Mouse (Mus musculus): ENCODE measurements around the gene Gm13694. TPM values are rescaled to one million over a fixed set of nuclear protein-coding genes. Genes with fewer than 3 reads are reported as not detected.

Gm13694 gene
- polyA plus RNA-seq, 1 experiment from 2014 or later, result not detected

GRCm38 (mm10) chr2:84019519-84020305 is 41.0 kb downstream of the Gm13694 start:
- Histone ChIP-seq H3K9me3 (replicated peaks; ENCODE audit: control insufficient read depth, low read length) (no peaks in the 10 kb centered on the region), H3K36me3 (ENCODE audit: control insufficient read depth, insufficient read depth) (no peaks in the 10 kb centered on the region)

GRCm38 (mm10) chr2:84021930-84022329 is 43.2 kb downstream of the Gm13694 start:
- H3K4me2 ChIP-seq (ENCODE audit: low read depth, low read length), result no peak overlapping the region
- H3K9ac ChIP-seq (ENCODE audit: low read depth, low read length), result no peak overlapping the region
- ATAC-seq (ENCODE audit: low read depth), result no peak
- WGBS (ENCODE audit: insufficient replicate concordance), result 32% methylated on average over 2 of the region's 2 CpGs
- H3K4me3 ChIP-seq (ENCODE audit: low read depth, low read length), result no peak overlapping the region
- H3K4me1 ChIP-seq (ENCODE audit: control insufficient read depth, low read depth, low read length), result peaks cover 8% of the 10 kb centered on the region
- no peaks in the 10 kb centered on the region for H3K36me3 ChIP-seq (ENCODE audit: control insufficient read depth, insufficient read depth)
- no peaks in the 10 kb centered on the region for H3K27me3 ChIP-seq (ENCODE audit: control insufficient read depth, insufficient read depth, low read depth, low read length)
- no peaks in the 10 kb centered on the region for H3K9me3 ChIP-seq (replicated peaks; ENCODE audit: control insufficient read depth, low read length)
- no peak overlapping the region for H3K27ac ChIP-seq (ENCODE audit: low read length)

More at GRCm38 (mm10) chr2:84019519-84020305, 41.0 kb downstream of the Gm13694 start:
- peak; percentile 67 for ATAC-seq (ENCODE audit: low read depth)
- Histone ChIP-seq H3K4me1 (ENCODE audit: control insufficient read depth, low read depth, low read length) (peaks cover 8% of the 10 kb centered on the region), H3K9ac (ENCODE audit: low read depth, low read length) (no peak overlapping the region), H3K27me3 (ENCODE audit: control insufficient read depth, insufficient read depth, low read depth, low read length) (no peaks in the 10 kb centered on the region), H3K27ac (ENCODE audit: low read length) (no peak overlapping the region), H3K4me3 (ENCODE audit: low read depth, low read length) (no peak overlapping the region), H3K4me2 (ENCODE audit: low read depth, low read length) (no peak overlapping the region)
- 22% methylated on average over 8 of the region's 8 CpGs for WGBS (ENCODE audit: insufficient replicate concordance)

- Histone ChIP-seq H3K4me2 (ENCODE audit: low read depth, low read length) (no peak overlapping the region), H3K36me3 (ENCODE audit: control insufficient read depth, insufficient read depth) (no peaks in the 10 kb centered on the region), H3K4me3 (ENCODE audit: low read depth, low read length) (no peak overlapping the region), H3K4me1 (ENCODE audit: control insufficient read depth, low read depth, low read length) (peaks cover 8% of the 10 kb centered on the region), H3K9ac (ENCODE audit: low read depth, low read length) (no peak overlapping the region), H3K9me3 (replicated peaks; ENCODE audit: control insufficient read depth, low read length) (no peaks in the 10 kb centered on the region), H3K27me3 (ENCODE audit: control insufficient read depth, insufficient read depth, low read depth, low read length) (no peaks in the 10 kb centered on the region), H3K27ac (ENCODE audit: low read length) (no peak overlapping the region)
- ATAC-seq (ENCODE audit: low read depth), result no peak
- WGBS (ENCODE audit: insufficient replicate concordance), result 67% methylated on average over 2 of the region's 2 CpGs
Observed at GRCm38 (mm10) chr2:84022905-84023304, 44.2 kb downstream of the Gm13694 start.

- Histone ChIP-seq H3K4me2 (ENCODE audit: low read depth, low read length) (no peak overlapping the region), H3K4me1 (ENCODE audit: control insufficient read depth, low read depth, low read length) (peaks cover 6% of the 10 kb centered on the region), H3K4me3 (ENCODE audit: low read depth, low read length) (no peak overlapping the region), H3K36me3 (ENCODE audit: control insufficient read depth, insufficient read depth) (no peaks in the 10 kb centered on the region), H3K9me3 (replicated peaks; ENCODE audit: control insufficient read depth, low read length) (no peaks in the 10 kb centered on the region), H3K27me3 (ENCODE audit: control insufficient read depth, insufficient read depth, low read depth, low read length) (no peaks in the 10 kb centered on the region), H3K27ac (ENCODE audit: low read length) (no peak overlapping the region), H3K9ac (ENCODE audit: low read depth, low read length) (no peak overlapping the region)
- 74% methylated on average over 2 of the region's 2 CpGs for WGBS (ENCODE audit: insufficient replicate concordance)
- ATAC-seq (ENCODE audit: low read depth), result no peak
Observed at GRCm38 (mm10) chr2:84023319-84023718, 44.6 kb downstream of the Gm13694 start.

- H3K27ac ChIP-seq (ENCODE audit: low read length), result no peak overlapping the region
- no peak overlapping the region for H3K4me3 ChIP-seq (ENCODE audit: low read depth, low read length)
- H3K36me3 ChIP-seq (ENCODE audit: control insufficient read depth, insufficient read depth), result no peaks in the 10 kb centered on the region
- H3K4me1 ChIP-seq (ENCODE audit: control insufficient read depth, low read depth, low read length), result no peaks in the 10 kb centered on the region
- no peak overlapping the region for H3K4me2 ChIP-seq (ENCODE audit: low read depth, low read length)
- no peak overlapping the region for H3K9ac ChIP-seq (ENCODE audit: low read depth, low read length)
- ATAC-seq (ENCODE audit: low read depth), result no peak
- 67% methylated on average over 4 of the region's 4 CpGs for WGBS (ENCODE audit: insufficient replicate concordance)
- H3K9me3 ChIP-seq (replicated peaks; ENCODE audit: control insufficient read depth, low read length), result no peaks in the 10 kb centered on the region
- H3K27me3 ChIP-seq (ENCODE audit: control insufficient read depth, insufficient read depth, low read depth, low read length), result no peaks in the 10 kb centered on the region
Observed at GRCm38 (mm10) chr2:84025217-84025616, 46.5 kb downstream of the Gm13694 start.

Other genes with a start within 250 kb of the Gm13694 start
- 0.28 and 0.33 TPM in 2 replicates for gene Fam171b, start 166.3 kb upstream of the Gm13694 start, polyA plus RNA-seq (2015; fragmentation: Nextera tagmentation; extraction: Ambion mirVana)
- gene Zswim2, start 37.7 kb upstream of the Gm13694 start, polyA plus RNA-seq (2015; fragmentation: Nextera tagmentation; extraction: Ambion mirVana), result not detected in 2 replicates
- gene Gm13698, start 23.2 kb upstream of the Gm13694 start, polyA plus RNA-seq (2015; fragmentation: Nextera tagmentation; extraction: Ambion mirVana), result not detected in 2 replicates
- not detected in 2 replicates for gene Gm13693, start 17.4 kb upstream of the Gm13694 start, polyA plus RNA-seq (2015; fragmentation: Nextera tagmentation; extraction: Ambion mirVana)
- gene Gm13695, start 11.6 kb upstream of the Gm13694 start, polyA plus RNA-seq (2015; fragmentation: Nextera tagmentation; extraction: Ambion mirVana), result not detected in 2 replicates
- not detected in 2 replicates for gene Gm13696, start 5.8 kb upstream of the Gm13694 start, polyA plus RNA-seq (2015; fragmentation: Nextera tagmentation; extraction: Ambion mirVana)
- not detected in 2 replicates for gene Gm13697, start 5.8 kb downstream of the Gm13694 start, polyA plus RNA-seq (2015; fragmentation: Nextera tagmentation; extraction: Ambion mirVana)
- not detected in 2 replicates for gene Gm13691, start 11.6 kb downstream of the Gm13694 start, polyA plus RNA-seq (2015; fragmentation: Nextera tagmentation; extraction: Ambion mirVana)